Mouse (Mus musculus): Measurements from ENCODE around the gene Tspan5.

GRCm38 (mm10) chr3:138745091-138745490 is 3.1 kb downstream of the Tspan5 start:
- TF ChIP-seq CTCF (IDR thresholded peaks at IDR 0.05; ENCODE audit: low read depth, low read length) (no peak), POLR2A (IDR thresholded peaks at IDR 0.05; ENCODE audit: extremely low read depth, insufficient read depth, low read length) (no peak)

Data from liver, adult 2 months (tissue).